Mouse (Mus musculus): ENCODE results near the gene Olfr1463.

Gene Olfr1463

DNA sequence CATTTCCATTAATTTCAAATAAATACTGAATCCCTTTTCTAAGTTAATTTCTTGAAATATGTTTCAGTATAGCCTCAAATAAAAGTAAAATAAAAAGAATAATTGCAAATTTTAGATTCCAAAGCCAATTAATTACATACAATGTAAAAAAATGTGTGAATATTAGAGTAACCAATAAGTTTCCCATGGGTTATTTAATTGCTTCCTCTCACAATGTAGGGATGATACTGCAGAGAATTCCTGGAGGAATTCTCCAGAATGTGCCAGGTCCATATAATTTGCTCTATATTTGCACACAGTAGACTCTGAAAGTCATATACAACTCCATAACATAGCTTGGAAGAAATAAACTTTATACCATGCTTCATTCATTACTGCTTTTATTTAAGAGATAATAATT, at the start of gene Olfr1463:
Gene Olfr1463 (plus strand): TSS at position 301 of the 400 bp plus-strand sequence.
- DNase-seq = no peak

DNA sequence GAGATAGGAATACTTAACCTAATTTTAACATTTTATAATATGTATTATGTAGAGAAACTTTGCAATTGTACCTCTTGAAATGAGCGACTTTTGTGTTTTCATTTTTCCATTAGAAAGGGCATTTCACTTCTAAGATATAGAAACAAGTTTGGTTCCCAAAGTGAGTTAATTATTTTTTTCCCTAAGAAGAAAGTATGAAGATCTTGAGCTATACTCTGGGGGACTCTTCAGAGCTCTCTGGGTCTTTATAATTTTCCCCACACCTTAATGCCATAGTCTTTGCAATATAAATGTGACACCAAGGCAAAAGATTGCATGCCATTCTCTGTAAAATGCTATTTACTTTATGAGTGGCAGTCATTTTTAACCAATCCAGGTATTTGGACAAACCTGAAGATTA, 45.7 kb upstream of the Olfr1463 start, which contains the start of gene Olfr1462:
Gene Olfr1462 (plus strand): TSS at position 301 of the 400 bp plus-strand sequence.
- DNase-seq = no peak

DNA sequence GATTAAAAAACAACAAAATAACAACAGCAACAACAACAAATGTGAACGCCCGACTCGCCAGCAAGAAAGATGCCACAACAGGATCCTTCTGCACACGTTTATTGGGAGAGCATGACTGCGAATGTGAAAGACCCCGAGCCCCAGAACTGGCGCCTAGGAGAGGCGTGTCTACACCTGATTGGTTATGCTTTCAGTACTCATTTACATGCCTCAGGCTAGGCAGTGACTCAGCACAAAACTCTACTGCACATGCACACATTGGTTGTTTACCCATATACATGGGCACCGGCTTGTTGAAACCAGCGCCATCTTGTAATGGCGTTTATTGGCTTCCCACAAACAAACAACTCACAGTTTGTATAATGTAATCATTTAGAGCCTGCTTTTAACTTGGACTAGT, 9.5 kb upstream of the Olfr1463 start:
- no peak for DNase-seq
